9 mouse cellular contexts compared by ENCODE assay signal in the genomic region with DNA sequence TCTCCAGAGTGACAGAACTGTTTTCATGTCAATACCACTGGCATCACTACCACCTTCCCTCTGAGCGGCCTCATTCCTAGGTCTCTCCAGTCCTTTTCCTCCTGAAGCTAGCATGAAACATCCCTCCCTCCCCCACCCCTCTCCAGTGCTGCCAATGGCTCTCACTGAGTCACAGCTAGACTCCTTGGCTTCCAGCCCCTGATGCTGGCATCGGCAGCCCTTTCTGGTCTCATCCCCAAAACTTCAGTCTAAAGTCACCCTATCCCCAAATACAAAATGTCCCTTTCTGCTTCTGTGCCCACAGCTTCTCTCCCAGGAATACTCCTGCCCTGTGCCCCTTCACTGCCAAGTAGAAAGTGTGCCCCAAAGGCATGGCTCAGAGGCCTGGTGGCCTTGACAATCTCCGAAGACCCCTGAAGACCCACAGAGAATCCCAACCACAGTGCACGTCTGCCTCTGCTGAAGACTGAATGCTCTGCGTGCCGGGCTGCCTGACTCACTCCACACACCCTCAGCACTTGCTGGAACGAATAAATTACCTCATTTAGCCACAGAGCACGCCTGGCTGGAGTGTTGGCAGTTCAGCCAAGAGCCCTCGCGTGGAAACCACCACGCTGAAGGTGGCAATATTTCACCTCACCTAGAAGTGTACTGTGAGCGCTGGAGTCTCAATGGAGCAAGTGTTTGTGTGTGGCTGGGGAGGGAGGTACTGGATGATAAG. TPM values are rescaled to one million over a fixed set of nuclear protein-coding genes. Genes with fewer than 3 reads are reported as not detected.
DNase-seq lines count a peak whose midpoint lies in the region; ATAC-seq and TF ChIP-seq lines count a peak whose summit lies in the region.
"Had no signal": no experiment of that assay in that cellular context is flagged by ENCODE, and none has a peak within 500 bp of the region (broad histone marks: within the 10 kb centered on the region; RNA-seq: fewer than 3 reads in every experiment).

No protein-coding gene starts in this region.

- 36% methylated on average over 12 of the region's 12 CpGs for WGBS in forebrain, embryonic 13.5 days
- 75% methylated on average over 12 of the region's 12 CpGs for WGBS in forebrain, embryonic 10.5 days
- WGBS in forebrain, embryonic 16.5 days: 28% methylated on average over 12 of the region's 12 CpGs
- WGBS in olfactory bulb, adult 2 months: 16% methylated on average over 12 of the region's 12 CpGs

- peaks cover 85% of the 10 kb centered on the region for H3K4me1 ChIP-seq in forebrain, embryonic 13.5 days
- peaks cover 57% of the 10 kb centered on the region for H3K4me1 ChIP-seq in forebrain, embryonic 10.5 days
- peaks cover 58% of the 10 kb centered on the region for H3K4me1 ChIP-seq in forebrain, embryonic 16.5 days (replicated peaks; ENCODE audit: control insufficient read depth, insufficient read depth, low read length)
- peaks cover 89% of the 10 kb centered on the region for H3K4me1 ChIP-seq in olfactory bulb, adult 2 months (ENCODE audit: control insufficient read depth, insufficient read depth, low read length)

- H3K9me3 ChIP-seq in forebrain, embryonic 13.5 days (replicated peaks): no peaks in the 10 kb centered on the region
- no peaks in the 10 kb centered on the region for H3K9me3 ChIP-seq in forebrain, embryonic 10.5 days
- H3K9me3 ChIP-seq in forebrain, embryonic 16.5 days (ENCODE audit: control insufficient read depth, low read length): no peaks in the 10 kb centered on the region

- no peak overlapping the region for H3K4me3 ChIP-seq in forebrain, embryonic 13.5 days
- no peak overlapping the region for H3K4me3 ChIP-seq in forebrain, embryonic 10.5 days
- H3K4me3 ChIP-seq in forebrain, embryonic 16.5 days (replicated peaks; ENCODE audit: low read length): no peak overlapping the region
- H3K4me3 ChIP-seq in olfactory bulb, adult 2 months (ENCODE audit: insufficient read depth, low read depth, low read length): no peak overlapping the region

- H3K27me3 ChIP-seq in forebrain, embryonic 13.5 days: no peaks in the 10 kb centered on the region
- H3K27me3 ChIP-seq in forebrain, embryonic 10.5 days (ENCODE audit: poor library complexity, severe bottlenecking): peaks cover 52% of the 10 kb centered on the region
- no peaks in the 10 kb centered on the region for H3K27me3 ChIP-seq in forebrain, embryonic 16.5 days (replicated peaks; ENCODE audit: control insufficient read depth, insufficient read depth, low read length)

- no peak for ATAC-seq in forebrain, embryonic 13.5 days
- no peak for ATAC-seq in forebrain, embryonic 16.5 days
- no peak for ATAC-seq in erythroblast, adult 5-6 weeks (replicated peaks; ENCODE audit: low FRiP score, poor library complexity, severe bottlenecking)

- DNase-seq in forebrain, embryonic 10.5 days (ENCODE audit: extremely low spot score, low spot score): no peak
- DNase-seq in right cerebral cortex, adult 18-20 months: peak; percentile 73
- no peak for DNase-seq in right cerebral cortex, postnatal 4 days
- DNase-seq in heart, adult 11 months: no peak
- DNase-seq: cerebellum, adult 9-10 months had no signal

- no peak overlapping the region; the same call in 1 of the 2 replicates for H3K4me2 ChIP-seq in forebrain, embryonic 13.5 days
- H3K4me2 ChIP-seq in forebrain, embryonic 16.5 days (ENCODE audit: low read length): no peak overlapping the region

- H3K9ac ChIP-seq in forebrain, embryonic 13.5 days: no peak overlapping the region
- no peak overlapping the region; the same call in 1 of the 2 replicates for H3K9ac ChIP-seq in forebrain, embryonic 16.5 days (replicated peaks; ENCODE audit: low read depth, low read length)

- TF ChIP-seq CTCF in olfactory bulb, adult 2 months (IDR thresholded peaks at IDR 0.05; ENCODE audit: insufficient read depth, low read depth, low read length): no peak

- TF ChIP-seq POLR2A in olfactory bulb, adult 2 months (IDR thresholded peaks at IDR 0.05; ENCODE audit: insufficient read depth, low read depth, low read length): no peak

- H3K36me3 ChIP-seq in forebrain, embryonic 13.5 days (ENCODE audit: poor library complexity, severe bottlenecking): no peaks in the 10 kb centered on the region
- no peaks in the 10 kb centered on the region; the same call in 1 of the 2 replicates for H3K36me3 ChIP-seq in forebrain, embryonic 10.5 days (replicated peaks)
- H3K36me3 ChIP-seq in forebrain, embryonic 16.5 days (ENCODE audit: control insufficient read depth, insufficient read depth): no peaks in the 10 kb centered on the region

- peak overlapping the region; percentile 81 for H3K27ac ChIP-seq in forebrain, embryonic 13.5 days
- no peak overlapping the region for H3K27ac ChIP-seq in forebrain, embryonic 10.5 days
- H3K27ac ChIP-seq in forebrain, embryonic 16.5 days (ENCODE audit: low read length): peak overlapping the region; percentile 52
- peak overlapping the region; percentile 90 for H3K27ac ChIP-seq in olfactory bulb, adult 2 months (ENCODE audit: insufficient read depth, low read depth, low read length)

RNA-seq across cellular contexts. Expression of a gene that starts 47.0 kb away (rescaled TPM):
- polyA plus RNA-seq in forebrain, embryonic 13.5 days (2015; fragmentation: Nextera tagmentation; extraction: Ambion mirVana): 15.3 and 18.6 TPM in 2 replicates
- polyA plus RNA-seq in forebrain, embryonic 10.5 days (2016; fragmentation: Nextera tagmentation; extraction: Ambion mirVana): 6.5 and 7.1 TPM in 2 replicates
- 18.3 and 18.6 TPM in 2 replicates for polyA plus RNA-seq in forebrain, embryonic 16.5 days (2015; fragmentation: Nextera tagmentation; extraction: Ambion mirVana)
- 82.1 TPM in 1 of 2 replicates, not detected in the other for polyA plus RNA-seq in olfactory bulb, adult 2 months (2012; ENCODE audit: insufficient read depth, insufficient read length, low replicate concordance, missing spikeins)
- total RNA-seq in erythroblast, adult 5-6 weeks (2015; ENCODE audit: low replicate concordance): 20.5 and 22.1 TPM in 2 replicates
- 37.1 and 43.8 TPM in 2 replicates for total RNA-seq in erythroblast, adult 5-6 weeks (2017; ENCODE audit: low replicate concordance)
